Mouse (Mus musculus) hindbrain, embryonic 10.5 days (tissue): ENCODE results near the gene Zfp628. TPM values are rescaled to one million over a fixed set of nuclear protein-coding genes. Genes with fewer than 3 reads are reported as not detected.
A peak's percentile ranks its signal among the peaks of the same experiment; 100 is the strongest.

Experiments used
- DNase-seq: peaks from one replicate; pipeline ENCODE4 v3.0.0-alpha.2; 2017; ENCODE audit warnings: low spot score
- H3K27ac ChIP-seq: fragments of 300-500 bp; sonication (generic); 2 replicates; pipeline ENCODE4 v1.5.1; 2016; ENCODE audit warnings: mild to moderate bottlenecking, moderate library complexity
- H3K27me3 ChIP-seq: fragments of 300-500 bp; sonication (generic); 2 replicates; pipeline ENCODE4 v1.6.1; 2016; ENCODE audit warnings: mild to moderate bottlenecking; ENCODE audit not compliant: poor library complexity, insufficient read depth, severe bottlenecking
- H3K36me3 ChIP-seq: fragments of 300-500 bp; sonication (generic); 2 replicates; pipeline ENCODE4 v1.6.1; 2016; ENCODE audit warnings: mild to moderate bottlenecking, moderate library complexity
- H3K4me1 ChIP-seq: fragments of 300-500 bp; sonication (generic); replicated peaks from 2 replicates; pipeline ENCODE4 v1.6.1; 2016; ENCODE audit warnings: mild to moderate bottlenecking
- H3K4me3 ChIP-seq: fragments of 300-500 bp; sonication (generic); 2 replicates; pipeline ENCODE4 v1.5.1; 2016; ENCODE audit warnings: mild to moderate bottlenecking, moderate library complexity
- H3K9me3 ChIP-seq: fragments of 300-500 bp; sonication (generic); 2 replicates; pipeline ENCODE4 v1.6.1; 2016; ENCODE audit warnings: mild to moderate bottlenecking, moderate library complexity
- WGBS: fragments of 180-500 bp; shearing (Covaris S2); methylation state at CpG from one replicate; pipeline ENCODE4 v1.1.7; 2016; 5-methylcytosine and 5-hydroxymethylcytosine counted together
- polyA plus RNA-seq: library from polyadenylated mRNA; unstranded; fragments of >200 nt; fragmentation: Nextera tagmentation; extraction: Ambion mirVana; gene quantifications from 2 replicates; pipeline ENCODE4 v1.2.1, GENCODE M21; 2016

The Zfp628 gene
- polyA plus RNA-seq, 1 experiment from 2014 or later, result 6.5 TPM

GRCm38 (mm10) chr7:4920496-4920895, 5.5 kb downstream of the Zfp628 start:
- DNase-seq, result no peak
- Histone ChIP-seq H3K9me3 (peaks cover 3% of the 10 kb centered on the region; the same call in 1 of the 2 replicates), H3K27me3 (no peaks in the 10 kb centered on the region), H3K4me3 (peak overlapping the region; percentile 11; the same call in 1 of the 2 replicates), H3K36me3 (peaks cover 46% of the 10 kb centered on the region), H3K27ac (peak overlapping the region; percentile 90; the same call in 1 of the 2 replicates), H3K4me1 (peaks cover 66% of the 10 kb centered on the region)
- WGBS, result 93% methylated on average over 19 of the region's 19 CpGs

DNA sequence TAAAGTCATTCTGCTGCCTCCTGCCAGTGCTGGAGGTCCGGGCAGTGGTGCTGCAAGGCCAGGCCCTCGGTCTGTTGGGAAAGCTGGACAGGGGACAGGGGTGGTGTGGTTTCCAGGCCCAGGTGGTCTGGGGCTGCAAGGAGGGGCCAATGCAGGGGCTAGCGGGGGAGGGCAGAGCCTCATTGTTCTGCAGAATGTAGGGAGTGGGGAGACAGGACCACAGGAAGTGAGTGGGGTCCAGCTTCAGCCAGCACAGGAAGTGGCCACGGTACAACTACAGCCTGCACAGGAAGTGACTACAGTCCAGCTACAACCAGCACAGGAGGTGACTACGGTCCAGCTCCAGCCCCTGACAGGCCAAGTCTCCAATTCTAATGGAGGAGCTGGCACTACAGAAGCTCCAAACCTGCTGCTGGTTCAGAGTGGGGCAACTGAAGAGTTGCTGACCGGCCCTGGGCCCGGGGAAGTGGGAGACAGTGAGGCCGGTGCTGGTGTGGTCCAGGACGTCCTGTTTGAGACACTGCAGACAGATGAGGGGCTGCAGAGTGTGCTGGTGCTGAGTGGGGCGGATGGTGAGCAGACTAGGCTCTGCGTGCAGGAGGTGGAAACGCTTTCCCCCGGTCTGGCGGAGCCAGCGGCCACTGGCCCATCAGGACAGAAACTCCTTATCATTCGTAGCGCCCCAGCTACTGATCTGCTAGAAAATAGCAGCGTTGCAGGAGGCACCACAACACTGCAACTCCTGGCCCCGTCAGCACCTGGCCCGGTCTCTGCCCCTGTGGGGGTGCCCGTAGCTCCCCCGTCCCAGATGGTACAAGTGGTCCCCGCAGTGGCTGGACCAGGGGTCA, 6.2 kb downstream of the Zfp628 start:
- 62% methylated on average over 23 of the region's 23 CpGs for WGBS
- Histone ChIP-seq H3K27me3 (no peaks in the 10 kb centered on the region), H3K36me3 (peaks cover 46% of the 10 kb centered on the region), H3K9me3 (peaks cover 3% of the 10 kb centered on the region; the same call in 1 of the 2 replicates), H3K4me3 (peak overlapping the region; percentile 57; the same call in 1 of the 2 replicates), H3K27ac (peak overlapping the region; percentile 90), H3K4me1 (peaks cover 67% of the 10 kb centered on the region)
- no peak for DNase-seq

DNA sequence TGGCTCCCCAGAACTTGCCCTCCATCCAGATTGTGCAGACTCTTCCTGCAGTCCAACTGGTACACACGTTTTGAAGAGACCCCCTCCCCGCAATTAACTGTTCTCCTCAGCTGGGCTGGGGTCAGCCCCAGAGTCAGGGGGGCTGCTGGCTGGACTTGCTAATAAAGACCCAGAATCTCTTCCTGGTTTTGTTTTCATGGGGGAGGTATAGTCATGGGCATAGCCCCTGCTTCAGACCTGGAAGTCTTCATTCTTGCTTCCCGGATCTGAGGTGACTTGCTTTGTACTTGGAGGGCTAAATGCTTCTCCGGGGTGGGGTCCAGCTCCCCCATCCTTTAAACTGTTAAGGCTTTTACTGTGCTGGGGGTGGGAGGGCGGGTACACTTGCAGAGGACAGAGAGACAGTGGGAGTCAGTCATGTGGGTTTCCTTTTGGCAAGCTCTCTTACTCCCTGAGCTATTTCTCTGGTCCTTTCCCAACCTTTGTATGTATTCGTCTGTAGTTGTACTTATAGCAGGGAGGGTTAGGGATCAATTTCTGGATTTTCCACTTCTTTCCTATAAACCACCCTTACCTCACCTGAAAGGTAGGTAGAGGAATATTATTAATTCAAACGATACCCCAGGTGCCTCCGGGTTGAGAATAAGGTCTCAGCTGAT, 6.9 kb downstream of the Zfp628 start, which contains the start of gene Nat14:
Gene Nat14 (plus strand): TSS at position 205 of the 659 bp plus-strand sequence.
- Histone ChIP-seq H3K9me3 (peaks cover 3% of the 10 kb centered on the region; the same call in 1 of the 2 replicates), H3K36me3 (peaks cover 46% of the 10 kb centered on the region), H3K4me1 (peaks cover 68% of the 10 kb centered on the region), H3K4me3 (peak within 1 kb of the TSS; percentile 57), H3K27ac (peak within 1 kb of the TSS; percentile 90), H3K27me3 (no peaks in the 10 kb centered on the region)
- DNase-seq, result no peak
- 31% methylated on average over 8 of the region's 8 CpGs for WGBS

DNA sequence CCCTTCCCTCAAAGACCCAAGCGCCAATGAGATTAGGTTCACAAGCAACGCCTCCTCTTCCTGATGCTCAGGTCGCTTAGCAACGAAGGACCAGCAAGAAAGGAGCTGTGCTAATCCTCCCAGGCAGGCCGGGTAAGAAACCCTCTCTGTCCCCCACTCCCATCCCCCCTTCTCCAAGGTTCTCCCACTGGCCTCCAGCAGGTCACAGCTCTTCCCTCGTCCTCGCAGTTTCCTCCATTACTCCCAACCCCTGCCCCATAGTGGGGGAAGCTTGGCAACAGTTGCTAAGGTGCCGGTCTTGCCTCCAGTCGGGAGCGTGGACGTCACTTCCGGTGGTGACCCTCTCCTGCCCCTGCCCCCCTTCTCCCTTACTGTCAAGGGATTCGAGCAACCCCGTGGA, 7.5 kb downstream of the Zfp628 start:
- Histone ChIP-seq H3K4me3 (peak overlapping the region; percentile 57), H3K27me3 (no peaks in the 10 kb centered on the region), H3K36me3 (peaks cover 42% of the 10 kb centered on the region), H3K4me1 (peaks cover 73% of the 10 kb centered on the region), H3K9me3 (peaks cover 3% of the 10 kb centered on the region; the same call in 1 of the 2 replicates), H3K27ac (peak overlapping the region; percentile 90)
- peak; percentile 92 for DNase-seq
- under 1% methylated on average over 14 of the region's 14 CpGs for WGBS

- DNase-seq, result peak; percentile 86
- H3K4me1 ChIP-seq, result peaks cover 78% of the 10 kb centered on the region
- H3K9me3 ChIP-seq, result peaks cover 3% of the 10 kb centered on the region; the same call in 1 of the 2 replicates
- WGBS, result under 1% methylated on average over 14 of the region's 14 CpGs
- H3K27me3 ChIP-seq, result no peaks in the 10 kb centered on the region
- H3K27ac ChIP-seq, result peak overlapping the region; percentile 90
- peak overlapping the region; percentile 57 for H3K4me3 ChIP-seq
- H3K36me3 ChIP-seq, result peaks cover 36% of the 10 kb centered on the region
These were observed 8.0 kb downstream of the Zfp628 start for GRCm38 (mm10) chr7:4922931-4923565.

GRCm38 (mm10) chr7:4923586-4924364, 8.8 kb downstream of the Zfp628 start:
- peaks cover 82% of the 10 kb centered on the region for H3K4me1 ChIP-seq

DNA sequence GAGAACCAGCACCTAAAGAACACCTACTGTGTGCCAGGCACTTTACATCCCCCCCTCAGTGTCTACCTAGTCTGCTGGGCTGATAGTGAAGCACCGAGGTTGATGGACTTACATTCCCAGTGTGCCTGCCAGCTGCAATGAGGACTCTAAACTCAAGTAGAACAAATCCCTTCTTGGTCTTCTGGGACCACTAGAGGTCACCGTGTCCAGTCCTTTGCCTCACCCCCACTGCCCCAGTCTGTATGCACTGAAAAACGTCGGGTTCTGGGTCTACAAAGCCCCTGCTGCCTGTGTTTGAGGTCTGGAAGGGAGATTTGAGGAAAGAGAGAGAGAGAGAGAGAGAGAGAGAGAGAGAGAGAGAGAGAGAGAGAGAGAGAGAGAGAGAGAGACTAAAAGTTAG, 9.5 kb downstream of the Zfp628 start:
- Histone ChIP-seq H3K9me3 (no peaks in the 10 kb centered on the region; the same call in 1 of the 2 replicates), H3K4me3 (peak overlapping the region; percentile 57), H3K27ac (peak overlapping the region; percentile 90), H3K36me3 (peaks cover 22% of the 10 kb centered on the region), H3K27me3 (no peaks in the 10 kb centered on the region), H3K4me1 (peaks cover 82% of the 10 kb centered on the region)
- DNase-seq, result no peak
- whole genome bisulfite sequencing, result 4% methylated on average over 4 of the region's 4 CpGs

More at GRCm38 (mm10) chr7:4923586-4924364, 8.8 kb downstream of the Zfp628 start:
- peak; percentile 58 for DNase-seq
- WGBS, result 3% methylated on average over 37 of the region's 37 CpGs
- H3K36me3 ChIP-seq, result peaks cover 29% of the 10 kb centered on the region
- H3K27me3 ChIP-seq, result no peaks in the 10 kb centered on the region
- peak overlapping the region; percentile 57 for H3K4me3 ChIP-seq
- peak overlapping the region; percentile 90 for H3K27ac ChIP-seq
- H3K9me3 ChIP-seq, result peaks cover 2% of the 10 kb centered on the region; the same call in 1 of the 2 replicates

DNA sequence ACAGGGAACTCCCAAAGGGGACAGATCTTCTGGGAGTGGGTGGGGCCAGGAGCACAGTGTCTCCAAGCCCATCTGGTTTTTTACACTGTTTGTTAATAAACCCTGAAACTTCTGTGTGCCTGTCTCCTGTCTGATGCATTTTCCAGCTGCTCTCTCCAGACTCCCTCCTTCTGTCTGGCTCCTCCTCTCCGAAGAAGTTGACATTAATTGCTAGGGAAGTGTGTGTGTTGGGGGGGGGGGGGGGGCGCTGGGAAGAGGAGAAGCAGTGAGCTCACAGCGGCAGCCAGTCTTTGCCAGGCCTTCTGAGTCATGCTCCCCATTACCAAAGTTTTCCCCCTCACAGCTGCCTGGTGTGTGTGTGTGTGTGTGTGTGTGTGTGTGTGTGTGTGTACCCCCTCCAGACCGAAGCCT, 9.9 kb downstream of the Zfp628 start:
- DNase-seq, result peak; percentile 54
- 4% methylated on average over 4 of the region's 4 CpGs for WGBS

GRCm38 (mm10) chr7:4925441-4926381, 10.7 kb downstream of the Zfp628 start, which contains the start of gene Ssc5d:
Gene Ssc5d, plus strand, starts transcription at chr7:4925785.
- H3K4me1 ChIP-seq, result peaks cover 77% of the 10 kb centered on the region
- no peaks in the 10 kb centered on the region; the same call in 1 of the 2 replicates for H3K9me3 ChIP-seq
- H3K27ac ChIP-seq, result peak within 1 kb of the TSS; percentile 90
- peaks cover 10% of the 10 kb centered on the region for H3K36me3 ChIP-seq
- H3K4me3 ChIP-seq, result peak within 1 kb of the TSS; percentile 57
- no peaks in the 10 kb centered on the region for H3K27me3 ChIP-seq
- DNase-seq, result peak; percentile 70
- 2% methylated on average over 6 of the region's 6 CpGs for WGBS

More for the DNA sequence above, 9.9 kb downstream of the Zfp628 start:
- peak overlapping the region; percentile 90 for H3K27ac ChIP-seq
- no peaks in the 10 kb centered on the region; the same call in 1 of the 2 replicates for H3K9me3 ChIP-seq
- peaks cover 82% of the 10 kb centered on the region for H3K4me1 ChIP-seq
- H3K36me3 ChIP-seq, result peaks cover 18% of the 10 kb centered on the region
- peak overlapping the region; percentile 57 for H3K4me3 ChIP-seq
- no peaks in the 10 kb centered on the region for H3K27me3 ChIP-seq

DNA sequence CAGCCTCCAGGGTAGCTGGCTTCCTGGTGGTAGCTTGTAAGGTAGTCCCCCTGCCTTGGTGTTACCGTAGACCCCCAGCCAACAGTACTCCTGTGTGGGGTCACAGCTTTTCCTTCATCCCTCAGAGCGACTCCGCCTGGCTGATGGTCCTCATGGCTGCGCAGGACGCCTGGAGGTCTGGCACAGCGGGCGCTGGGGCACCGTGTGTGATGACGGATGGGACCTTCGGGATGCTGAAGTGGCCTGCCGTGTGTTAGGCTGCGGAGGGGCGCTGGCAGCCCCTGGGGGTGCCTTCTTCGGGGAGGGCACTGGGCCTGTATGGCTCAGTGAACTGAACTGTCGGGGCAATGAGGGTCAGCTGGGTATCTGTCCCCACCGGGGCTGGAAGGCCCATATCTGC, 11.8 kb downstream of the Zfp628 start:
- WGBS, result 65% methylated on average over 16 of the region's 16 CpGs
- Histone ChIP-seq H3K27me3 (no peaks in the 10 kb centered on the region), H3K4me3 (0 out of 2 replicates have a peak overlapping the region, but pooled peaks have one; percentile 57), H3K9me3 (no peaks in the 10 kb centered on the region; the same call in 1 of the 2 replicates), H3K36me3 (no peaks in the 10 kb centered on the region), H3K4me1 (peaks cover 66% of the 10 kb centered on the region), H3K27ac (peak overlapping the region; percentile 90)
- DNase-seq, result no peak

DNA sequence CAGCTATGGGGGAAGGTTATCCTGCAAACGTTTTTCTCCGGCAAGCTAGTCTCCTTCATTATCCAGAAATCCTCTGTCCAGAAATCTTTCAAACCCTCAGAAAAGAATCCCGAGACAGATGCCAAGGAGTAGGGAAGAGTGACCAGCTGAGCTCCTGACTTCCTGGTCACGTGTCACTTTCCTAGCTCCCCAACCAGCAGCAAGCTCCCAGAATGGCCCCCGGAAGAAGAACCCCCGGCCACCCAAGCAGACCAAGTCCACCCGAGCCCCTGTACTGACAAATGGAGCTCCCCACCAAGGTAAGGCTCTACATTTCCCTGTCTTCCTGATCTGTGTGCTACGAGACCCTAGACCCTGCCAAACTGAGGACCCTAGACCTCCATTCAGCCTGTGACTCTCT, 12.7 kb downstream of the Zfp628 start:
- H3K9me3 ChIP-seq, result no peaks in the 10 kb centered on the region; the same call in 1 of the 2 replicates
- no peak overlapping the region for H3K4me3 ChIP-seq
- no peaks in the 10 kb centered on the region for H3K36me3 ChIP-seq
- peak overlapping the region; percentile 90 for H3K27ac ChIP-seq
- H3K4me1 ChIP-seq, result peaks cover 57% of the 10 kb centered on the region
- H3K27me3 ChIP-seq, result no peaks in the 10 kb centered on the region
- 68% methylated on average over 8 of the region's 8 CpGs for WGBS
- DNase-seq, result no peak
